Mouse (Mus musculus) CH12.LX (cell line): ENCODE data around the gene Cacna2d1. TPM values are rescaled to one million over a fixed set of nuclear protein-coding genes. Genes with fewer than 3 reads are reported as not detected.

Experiments
- DNase-seq: peaks from one replicate; pipeline ENCODE4 v3.0.0-alpha.2; 2013; ENCODE audit errors: extremely low read depth
- H3K27ac ChIP-seq: 2 replicates; pipeline ENCODE4 v1.5.1; 2012; ENCODE audit warnings: low read depth, mild to moderate bottlenecking, control low read depth, moderate library complexity; ENCODE audit not compliant: insufficient read depth
- H3K27me3 ChIP-seq: replicated peaks from 2 replicates; pipeline ENCODE3; 2012; ENCODE audit warnings: inconsistent platforms
- H3K36me3 ChIP-seq, 2 experiments: replicated peaks in 1 of 2; 2 replicates each; pipeline versions ENCODE3 to v1.6.1; 2012; ENCODE audit warnings: inconsistent platforms in 1 of 2, low read length in 1 of 2, mild to moderate bottlenecking in 1 of 2, mixed read lengths in 1 of 2, moderate library complexity in 1 of 2; ENCODE audit not compliant: control insufficient read depth in 1 of 2, insufficient read depth in 1 of 2
- H3K4me1 ChIP-seq, 2 experiments: 2 replicates each; pipeline ENCODE4 v1.6.1; 2012; ENCODE audit warnings: inconsistent platforms in 1 of 2, moderate library complexity in 1 of 2; ENCODE audit not compliant: insufficient read depth in 2 of 2, control insufficient read depth in 1 of 2
- H3K4me2 ChIP-seq: 2 replicates; pipeline ENCODE4 v1.6.1; 2012; ENCODE audit warnings: low read depth, mild to moderate bottlenecking, control low read depth; ENCODE audit not compliant: poor library complexity, insufficient read depth, severe bottlenecking
- H3K4me3 ChIP-seq, 3 experiments: fragments of 150-350 bp in 1 of 3; sonication (generic) in 1 of 3; replicated peaks in 1 of 3; 2 replicates each; pipeline versions ENCODE3 to v1.5.1; 2011 to 2012; ENCODE audit warnings: low read depth in 2 of 3, low read length in 2 of 3, mild to moderate bottlenecking in 2 of 3, moderate library complexity in 2 of 3, control low read depth in 1 of 3, improper control_type of control experiment in 1 of 3, inconsistent platforms in 1 of 3, mixed read lengths in 1 of 3; ENCODE audit not compliant: poor library complexity in 1 of 3
- H3K79me2 ChIP-seq: replicated peaks from 2 replicates; pipeline ENCODE4 v1.6.1; 2012; ENCODE audit warnings: mild to moderate bottlenecking, moderate library complexity; ENCODE audit not compliant: control insufficient read depth, poor library complexity, insufficient read depth, severe bottlenecking; ENCODE audit errors: extremely low read depth
- H3K9ac ChIP-seq: 2 replicates; pipeline ENCODE4 v1.6.1; 2012; ENCODE audit warnings: low read depth, mild to moderate bottlenecking, control low read depth, moderate library complexity; ENCODE audit not compliant: insufficient read depth
- H3K9me3 ChIP-seq: replicated peaks from 2 replicates; pipeline ENCODE3; 2012; ENCODE audit warnings: low read length, inconsistent platforms, mixed read lengths
- BHLHE40 ChIP-seq: IDR thresholded peaks from 2 replicates; pipeline ENCODE4 v1.6.1; 2011; ENCODE audit warnings: mild to moderate bottlenecking, low read depth, low read length, improper control_type of control experiment
- CTCF ChIP-seq, 2 experiments: IDR thresholded peaks in 1 of 2; conservative IDR thresholded peaks in 1 of 2; 2 replicates each; pipeline ENCODE4 v1.5.1; 2011 to 2012; ENCODE audit warnings: low read depth in 2 of 2, low read length in 2 of 2, improper control_type of control experiment in 1 of 2, inconsistent platforms in 1 of 2, mild to moderate bottlenecking in 1 of 2, moderate library complexity in 1 of 2
- ELF1 ChIP-seq: IDR thresholded peaks from 2 replicates; pipeline ENCODE4 v1.6.1; 2014; ENCODE audit warnings: low read depth, mild to moderate bottlenecking, inconsistent platforms, low read length, improper control_type of control experiment
- EP300 ChIP-seq: IDR thresholded peaks from 2 replicates; pipeline ENCODE4 v1.6.1; 2011; ENCODE audit warnings: low read length, improper control_type of control experiment
- ETS1 ChIP-seq: conservative IDR thresholded peaks from 2 replicates; pipeline ENCODE4 v1.6.1; 2012; ENCODE audit warnings: low read depth, mild to moderate bottlenecking, inconsistent platforms, low read length, improper control_type of control experiment, moderate library complexity
- HCFC1 ChIP-seq: IDR thresholded peaks from 2 replicates; pipeline ENCODE4 v1.6.1; 2012; ENCODE audit warnings: low read depth, mild to moderate bottlenecking, inconsistent platforms, low read length, improper control_type of control experiment
- IRF4 ChIP-seq: IDR thresholded peaks from 2 replicates; pipeline ENCODE4 v1.6.1; 2014; ENCODE audit warnings: low read depth, mild to moderate bottlenecking, inconsistent platforms, low read length, improper control_type of control experiment
- JUND ChIP-seq: conservative IDR thresholded peaks from 2 replicates; pipeline ENCODE4 v1.6.1; 2011; ENCODE audit warnings: low read depth, low read length, improper control_type of control experiment
- KAT2A ChIP-seq: IDR thresholded peaks from 2 replicates; pipeline ENCODE4 v1.6.1; 2012; ENCODE audit warnings: low read length, improper control_type of control experiment, inconsistent platforms; ENCODE audit not compliant: insufficient replicate concordance
- MAX ChIP-seq: IDR thresholded peaks from 2 replicates; pipeline ENCODE4 v1.6.1; 2011; ENCODE audit warnings: low read length, improper control_type of control experiment
- MEF2A ChIP-seq: IDR thresholded peaks from 2 replicates; pipeline ENCODE4 v1.6.1; 2014; ENCODE audit warnings: low read depth, mild to moderate bottlenecking, inconsistent platforms, low read length, improper control_type of control experiment, borderline replicate concordance
- MXI1 ChIP-seq: IDR thresholded peaks from 2 replicates; pipeline ENCODE4 v1.6.1; 2011; ENCODE audit warnings: mild to moderate bottlenecking, low read depth, low read length, improper control_type of control experiment
- NELFE ChIP-seq: IDR thresholded peaks from 2 replicates; pipeline ENCODE4 v1.6.1; 2011; ENCODE audit warnings: low read depth, low read length, improper control_type of control experiment
- NRF1 ChIP-seq: IDR thresholded peaks from 2 replicates; pipeline ENCODE4 v1.6.1; 2014; ENCODE audit warnings: low read depth, mild to moderate bottlenecking, inconsistent platforms, low read length, improper control_type of control experiment, moderate library complexity
- PAX5 ChIP-seq: IDR thresholded peaks from 2 replicates; pipeline ENCODE4 v1.6.1; 2012; ENCODE audit warnings: low read length, inconsistent platforms, mixed read lengths
- RAD21 ChIP-seq: IDR thresholded peaks from 2 replicates; pipeline ENCODE4 v1.6.1; 2011; ENCODE audit warnings: low read depth, mild to moderate bottlenecking, low read length, improper control_type of control experiment, moderate library complexity
- RCOR1 ChIP-seq: conservative IDR thresholded peaks from 2 replicates; pipeline ENCODE4 v1.6.1; 2012; ENCODE audit warnings: low read depth, mild to moderate bottlenecking, inconsistent platforms, low read length, improper control_type of control experiment
- SIN3A ChIP-seq: IDR thresholded peaks from 2 replicates; pipeline ENCODE4 v1.6.1; 2012; ENCODE audit warnings: low read length, improper control_type of control experiment, inconsistent platforms
- SMC3 ChIP-seq: IDR thresholded peaks from 2 replicates; pipeline ENCODE4 v1.6.1; 2011; ENCODE audit warnings: low read depth, low read length, improper control_type of control experiment
- TBP ChIP-seq: conservative IDR thresholded peaks from 2 replicates; pipeline ENCODE4 v1.6.1; 2011; ENCODE audit warnings: low read depth, low read length, improper control_type of control experiment
- TCF12 ChIP-seq: IDR thresholded peaks from 2 replicates; pipeline ENCODE4 v1.6.1; 2014; ENCODE audit warnings: low read depth, mild to moderate bottlenecking, inconsistent platforms, low read length, improper control_type of control experiment
- USF1 ChIP-seq: IDR thresholded peaks from 2 replicates; pipeline ENCODE4 v1.6.1; 2014; ENCODE audit warnings: low read depth, mild to moderate bottlenecking, inconsistent platforms, low read length, improper control_type of control experiment
- ZC3H11A ChIP-seq: IDR thresholded peaks from 2 replicates; pipeline ENCODE4 v1.6.1; 2012; ENCODE audit warnings: low read depth, mild to moderate bottlenecking, inconsistent platforms, low read length, improper control_type of control experiment
- ZKSCAN1 ChIP-seq: IDR thresholded peaks from 2 replicates; pipeline ENCODE4 v1.6.1; 2012; ENCODE audit warnings: low read depth, inconsistent platforms, low read length, improper control_type of control experiment, borderline replicate concordance
- ZMIZ1 ChIP-seq: IDR thresholded peaks from 2 replicates; pipeline ENCODE4 v1.6.1; 2012; ENCODE audit warnings: low read depth, mild to moderate bottlenecking, inconsistent platforms, low read length, improper control_type of control experiment
- ZNF384 ChIP-seq: IDR thresholded peaks from 2 replicates; pipeline ENCODE4 v1.6.1; 2012; ENCODE audit warnings: low read depth, low read length, improper control_type of control experiment, inconsistent platforms
- dilution Hi-C: fragments of 300-500 bp; cut with MboI; formaldehyde crosslinking; loops from 2 replicates; pipeline ENCODE4 v1.14.3; 2020; ENCODE audit warnings: low sequenced_read_pairs; ENCODE audit not compliant: extremely low pct_unique_long_range_greater_than_20kb, extremely low pct_ligation_motif_present
- in situ Hi-C: fragments of 300-500 bp; cut with MboI; formaldehyde crosslinking; loops from 3 replicates; pipeline ENCODE4 v1.14.3; 2019; ENCODE audit warnings: low sequenced_read_pairs, low pct_ligation_motif_present, low pct_unique_long_range_greater_than_20kb, mixed read lengths
- polyA plus RNA-seq: library from polyadenylated mRNA; unstranded; fragments of >175 nt; gene quantifications from 2 replicates; pipeline ENCODE4 v1.2.1, GENCODE M21; 2012; ENCODE audit warnings: low read depth; ENCODE audit not compliant: insufficient read length
- total RNA-seq, 2 experiments: library from RNA; depleted of rRNA; stranded (reverse); fragments of 300-350 nt in 1 of 2; fragments of >200 nt in 1 of 2; gene quantifications; 2 replicates each; pipeline ENCODE4 v1.2.3; 2012 to 2014

Gene Cacna2d1
- total and polyA plus RNA-seq, 3 experiments = 0.13 to 1.3 (median 0.28) TPM

DNA sequence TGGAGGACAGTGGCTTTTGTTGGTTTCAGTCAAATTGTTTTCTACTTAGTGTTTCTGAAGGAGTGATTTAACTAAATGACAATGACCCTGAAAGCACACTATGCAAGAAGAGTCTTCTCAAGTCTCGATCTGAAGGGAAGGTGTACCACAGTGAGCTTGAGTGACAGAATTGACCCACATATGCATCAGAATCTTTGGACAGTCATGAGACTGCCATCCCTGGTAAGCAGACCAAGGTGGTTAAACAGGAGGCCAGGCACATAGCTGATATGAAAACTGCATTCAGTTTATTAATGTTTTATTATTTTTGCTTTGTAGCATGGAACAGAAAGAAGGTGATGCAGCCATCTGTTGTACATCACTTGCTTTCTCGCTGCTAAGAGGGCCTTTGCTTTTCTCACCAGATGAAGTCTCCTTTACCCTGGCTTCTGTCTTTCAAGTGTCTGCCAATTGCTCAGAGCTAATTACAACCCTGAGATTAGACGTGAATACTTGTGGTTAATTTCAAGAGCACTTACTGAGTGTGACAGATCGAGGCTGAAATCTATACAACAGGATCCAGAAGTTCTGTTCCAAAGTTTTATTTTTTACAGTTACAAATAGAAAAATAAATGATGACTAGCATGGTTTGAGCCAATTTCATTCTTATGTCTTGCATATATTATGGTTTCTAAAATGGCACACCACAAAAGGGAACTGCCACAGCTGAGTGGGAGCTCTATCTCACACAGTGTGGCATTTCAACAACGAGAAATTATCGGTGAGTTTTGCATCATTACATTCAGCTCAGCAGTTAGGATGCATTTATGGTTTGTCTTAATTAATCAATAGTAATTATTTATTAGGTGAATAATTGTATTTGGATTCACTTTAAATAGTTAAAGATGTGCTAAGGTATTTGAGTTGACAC is 221.1 kb downstream of the Cacna2d1 start:
- TF ChIP-seq ZMIZ1 (no peak), MEF2A (no peak), TBP (no peak), BHLHE40 (no peak), SIN3A (no peak), ELF1 (no peak), NRF1 (no peak), ETS1 (no peak), TCF12 (no peak), CTCF (conservative IDR thresholded peaks at IDR 0.05 in 1 of 2, IDR thresholded peaks at IDR 0.05 in 1 of 2; ENCODE audit: low read depth in 2 of 2, low read length in 2 of 2) (no peak), MAX (no peak), RCOR1 (no peak), PAX5 (no peak), ZKSCAN1 (no peak), IRF4 (no peak), EP300 (no peak), KAT2A (no peak), MXI1 (no peak)
- Histone ChIP-seq H3K79me2 (no peaks in the 10 kb centered on the region), H3K9me3 (peaks cover 12% of the 10 kb centered on the region), H3K27ac (no peak overlapping the region), H3K4me2 (no peak overlapping the region), H3K36me3 (no peaks in the 10 kb centered on the region), H3K4me3 (no peak overlapping the region), H3K4me1 (no peaks in the 10 kb centered on the region), H3K9ac (no peak overlapping the region), H3K27me3 (no peaks in the 10 kb centered on the region)
- no peak for DNase-seq
- dilution Hi-C loops = no loop called here
- in situ Hi-C loops = no loop called here

DNA sequence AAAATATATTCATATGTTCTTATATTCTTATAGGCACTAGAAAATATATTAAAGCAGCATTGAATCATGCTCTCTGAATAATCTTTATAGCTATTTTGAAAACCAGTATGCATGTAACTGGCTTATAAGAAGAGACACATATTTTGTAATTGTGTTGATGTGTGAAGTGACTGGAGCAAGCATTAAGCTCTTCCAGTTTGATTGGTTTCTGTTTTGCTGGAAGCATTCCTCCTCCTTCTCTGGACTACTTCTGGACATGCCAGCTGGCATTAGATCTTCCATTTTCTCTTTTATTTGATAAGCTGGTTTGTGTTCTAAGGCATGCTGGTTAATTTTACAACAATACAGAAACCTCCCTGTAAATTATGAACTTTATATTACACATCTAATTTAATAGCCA is 228.8 kb downstream of the Cacna2d1 start:
- Histone ChIP-seq H3K9ac (no peak overlapping the region), H3K4me3 (no peak overlapping the region), H3K27ac (no peak overlapping the region), H3K27me3 (no peaks in the 10 kb centered on the region), H3K36me3 (no peaks in the 10 kb centered on the region), H3K79me2 (no peaks in the 10 kb centered on the region), H3K4me1 (no peaks in the 10 kb centered on the region), H3K9me3 (peaks cover 2% of the 10 kb centered on the region), H3K4me2 (no peak overlapping the region)
- TF ChIP-seq MEF2A (no peak), HCFC1 (no peak), ZNF384 (no peak), RCOR1 (no peak), RAD21 (no peak), ZKSCAN1 (no peak), TCF12 (no peak), CTCF (conservative IDR thresholded peaks at IDR 0.05 in 1 of 2, IDR thresholded peaks at IDR 0.05 in 1 of 2; ENCODE audit: low read depth in 2 of 2, low read length in 2 of 2) (no peak), JUND (no peak), ZC3H11A (no peak), USF1 (no peak), ETS1 (no peak), SMC3 (no peak), NELFE (no peak)
- dilution Hi-C loops = no loop called here
- no peak for DNase-seq
- in situ Hi-C loops = no loop called here
